Mouse (Mus musculus): ENCODE measurements at regions not wholly inside any gene's neighbourhood (a gene's known extent, or its start where the extent isn't known, plus 50 kb on each side); places are given as distances from the start of the nearest gene placed in this dataset.

GRCm38 (mm10) chr1:92250594-92251463 lies 55.3 kb upstream of the Hdac4 start:
- Histone ChIP-seq H3K27ac (ENCODE audit: insufficient read depth, low read depth, low read length) (0 out of 2 replicates have a peak overlapping the region, but pooled peaks have one; percentile 17), H3K4me1 (ENCODE audit: control insufficient read depth, insufficient read depth, low read length) (peaks cover 39% of the 10 kb centered on the region), H3K4me3 (ENCODE audit: insufficient read depth, low read depth, low read length) (no peak overlapping the region)
- TF ChIP-seq POLR2A (IDR thresholded peaks at IDR 0.05; ENCODE audit: insufficient read depth, low read depth, low read length): no peak
- TF ChIP-seq CTCF (IDR thresholded peaks at IDR 0.05; ENCODE audit: insufficient read depth, low read depth, low read length): no peak
- WGBS: 78% methylated on average over 10 of the region's 10 CpGs

Data from olfactory bulb, adult 2 months (tissue).